Comparison of ENCODE assay signal across 8 mouse cellular contexts in genomic region chr4:102656494-102657036, GRCm38 (mm10).
DNase-seq lines count a peak whose midpoint lies in the region; ATAC-seq and TF ChIP-seq lines count a peak whose summit lies in the region.

No protein-coding gene starts in this region.

- TF ChIP-seq POLR2A in kidney, adult 2 months (IDR thresholded peaks at IDR 0.05; ENCODE audit: low read depth, low read length): no peak

- DNase-seq in 3T3-L1 (ENCODE audit: low read depth, low spot score): peak; percentile 72
- DNase-seq in cerebellum, adult 11 months: peak; percentile 38
- DNase-seq in kidney, adult 2 months: peak; percentile 59
- peak; percentile 56 for DNase-seq in retina, adult 2 months (ENCODE audit: low read depth, low spot score)
- no peak for DNase-seq in urinary bladder, adult 2 months (ENCODE audit: low spot score)

- H3K36me3 ChIP-seq in kidney, adult 2 months (ENCODE audit: control insufficient read depth, insufficient read depth, low read length): no peaks in the 10 kb centered on the region
- no peaks in the 10 kb centered on the region for H3K36me3 ChIP-seq in lung, embryonic 15.5 days

- H3K4me2 ChIP-seq in lung, embryonic 15.5 days: no peak overlapping the region

- 5% methylated on average over 3 of the region's 3 CpGs for WGBS in kidney, adult 2 months
- 2% methylated on average over 3 of the region's 3 CpGs for WGBS in lung, embryonic 15.5 days

- peak; percentile 96 for ATAC-seq in CD4-positive, CD25-positive, alpha-beta regulatory T cell, adult 4 months
- ATAC-seq in frontal cortex, adult (ENCODE audit: low TSS enrichment): peak; percentile 81
- peak; percentile 39; the same call in 1 of the 2 replicates for ATAC-seq in lung, embryonic 15.5 days (ENCODE audit: borderline replicate concordance, extremely low read depth, low FRiP score, low TSS enrichment)

- H3K27me3 ChIP-seq in kidney, adult 2 months (replicated peaks; ENCODE audit: control insufficient read depth, insufficient read depth, low read length): no peaks in the 10 kb centered on the region
- no peaks in the 10 kb centered on the region for H3K27me3 ChIP-seq in lung, embryonic 15.5 days

- peak; percentile 79 for TF ChIP-seq CTCF in kidney, adult 2 months (conservative IDR thresholded peaks at IDR 0.05; ENCODE audit: insufficient read depth, insufficient read length, low read depth, low read length)

- no peak overlapping the region for H3K4me3 ChIP-seq in kidney, adult 2 months (ENCODE audit: insufficient read depth, low read depth, low read length)
- H3K4me3 ChIP-seq in lung, embryonic 15.5 days: no peak overlapping the region

- H3K27ac ChIP-seq in kidney, adult 2 months (ENCODE audit: insufficient read depth, low read depth, low read length): no peak overlapping the region
- H3K27ac ChIP-seq in lung, embryonic 15.5 days: no peak overlapping the region

- H3K4me1 ChIP-seq in kidney, adult 2 months (ENCODE audit: control insufficient read depth, insufficient read depth, low read length): no peaks in the 10 kb centered on the region
- no peaks in the 10 kb centered on the region for H3K4me1 ChIP-seq in lung, embryonic 15.5 days

- no peaks in the 10 kb centered on the region for H3K9me3 ChIP-seq in lung, embryonic 15.5 days

- no peak overlapping the region for H3K9ac ChIP-seq in lung, embryonic 15.5 days

Comparison
In these comparisons a context has a peak if more than half of its experiments do, and no peak if none do; other contexts are left out.
1. ATAC-seq: peak in every context shown above with its lines; median percentile 96 in CD4-positive, CD25-positive, alpha-beta regulatory T cell, adult 4 months; 81 in frontal cortex, adult; 39 in lung, embryonic 15.5 days.